Mouse (Mus musculus): ENCODE data around the gene Tapt1. TPM values are rescaled to one million over a fixed set of nuclear protein-coding genes. Genes with fewer than 3 reads are reported as not detected.

The Tapt1 gene
- polyA plus RNA-seq, 1 experiment from 2014 or later: 31.0 TPM

DNA sequence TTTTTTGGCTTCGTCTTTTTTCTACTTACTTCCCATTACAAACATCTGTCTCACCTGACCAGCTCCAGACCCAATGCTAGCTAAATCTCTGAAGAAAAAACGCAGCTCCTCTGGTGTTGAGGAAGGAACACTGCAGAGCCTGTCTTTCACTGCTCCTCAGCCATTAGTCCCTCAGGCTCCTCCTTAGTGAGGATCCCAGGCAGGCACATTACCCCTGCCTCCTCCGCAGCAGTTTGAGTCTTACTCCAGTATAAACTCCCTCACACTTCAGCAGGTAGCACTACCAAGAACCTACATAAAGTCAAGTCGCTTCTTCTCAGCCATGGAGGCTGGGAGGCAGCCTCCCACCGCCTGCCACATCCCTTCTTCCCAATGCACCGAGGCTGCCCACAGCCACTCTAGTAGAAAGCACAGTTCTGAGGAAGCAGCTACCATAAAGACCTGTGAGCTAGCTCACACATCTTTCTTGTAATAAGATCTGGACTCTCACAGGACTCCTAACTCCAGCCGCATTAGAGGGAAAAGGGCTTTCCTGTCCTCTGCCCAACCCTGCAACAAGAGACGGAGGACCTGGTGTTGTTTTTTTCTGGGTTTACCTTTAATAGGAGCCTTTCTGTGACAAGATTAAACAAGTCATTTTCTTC, 9.3 kb downstream of the Tapt1 start:
- Histone ChIP-seq H3K36me3 (ENCODE audit: control insufficient read depth, insufficient read depth, low read length) (no peaks in the 10 kb centered on the region), H3K4me1 (replicated peaks; ENCODE audit: control insufficient read depth, insufficient read depth, low read length) (no peaks in the 10 kb centered on the region), H3K27me3 (ENCODE audit: control insufficient read depth, insufficient read depth, low read length) (no peaks in the 10 kb centered on the region), H3K4me3 (ENCODE audit: low read depth, low read length) (no peak overlapping the region), H3K27ac (ENCODE audit: low read depth, low read length) (no peak overlapping the region), H3K9me3 (ENCODE audit: control insufficient read depth, low read length) (no peaks in the 10 kb centered on the region), H3K9ac (ENCODE audit: low read length) (no peak overlapping the region), H3K4me2 (ENCODE audit: low read depth, low read length, severe bottlenecking) (no peak overlapping the region)
- ATAC-seq (replicated peaks; ENCODE audit: low FRiP score): no peak
- 75% methylated on average over 8 of the region's 8 CpGs for WGBS
- DNase-seq (ENCODE audit: low spot score): no peak

DNA sequence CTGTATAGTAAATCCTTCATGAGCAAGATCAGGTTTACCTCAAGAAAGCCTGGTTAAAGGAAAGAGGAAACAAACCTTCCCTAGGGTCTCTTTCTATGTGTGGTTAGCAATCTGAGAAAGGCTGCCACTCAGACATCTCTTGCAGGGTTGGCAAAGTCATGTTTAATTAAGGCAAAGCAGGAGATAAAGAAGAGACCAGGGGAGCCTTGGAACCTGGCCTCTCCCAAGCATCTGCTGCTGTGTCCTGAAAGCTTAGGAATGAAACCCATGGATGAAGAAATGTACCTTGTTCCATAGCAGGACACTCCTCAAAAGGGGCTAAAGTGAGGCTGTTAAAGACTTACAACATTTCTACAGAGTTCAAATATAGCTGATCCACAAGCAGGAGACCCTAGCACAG, 11.3 kb downstream of the Tapt1 start:
- DNase-seq (ENCODE audit: low spot score) (no peak), ATAC-seq (replicated peaks; ENCODE audit: low FRiP score) (no peak)
- no peaks in the 10 kb centered on the region for H3K27me3 ChIP-seq (ENCODE audit: control insufficient read depth, insufficient read depth, low read length)
- no peak overlapping the region for H3K9ac ChIP-seq (ENCODE audit: low read length)
- H3K9me3 ChIP-seq (ENCODE audit: control insufficient read depth, low read length): no peaks in the 10 kb centered on the region
- H3K4me3 ChIP-seq (ENCODE audit: low read depth, low read length): no peak overlapping the region
- H3K27ac ChIP-seq (ENCODE audit: low read depth, low read length): no peak overlapping the region
- H3K4me1 ChIP-seq (replicated peaks; ENCODE audit: control insufficient read depth, insufficient read depth, low read length): no peaks in the 10 kb centered on the region
- H3K4me2 ChIP-seq (ENCODE audit: low read depth, low read length, severe bottlenecking): no peak overlapping the region
- no peaks in the 10 kb centered on the region for H3K36me3 ChIP-seq (ENCODE audit: control insufficient read depth, insufficient read depth, low read length)

DNA sequence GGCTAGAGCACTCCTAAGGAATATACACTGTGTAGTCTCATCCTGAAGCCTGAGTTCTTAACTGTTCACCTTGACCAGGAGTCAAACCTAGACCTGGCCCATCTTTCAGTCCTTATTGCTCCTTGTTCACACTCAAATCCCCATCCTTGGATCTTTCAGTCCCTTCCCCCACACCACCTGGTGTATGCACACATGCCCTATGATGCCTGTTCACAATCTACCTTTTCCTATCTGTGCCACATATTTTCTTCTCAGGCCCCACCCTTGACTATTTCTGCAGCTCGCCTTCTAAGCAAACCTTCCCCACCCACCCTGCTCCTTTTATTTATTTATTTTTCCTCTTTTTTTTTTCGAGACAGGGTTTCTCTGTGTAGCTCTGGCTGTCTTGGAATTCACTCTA, 12.4 kb downstream of the Tapt1 start:
- no peaks in the 10 kb centered on the region for H3K36me3 ChIP-seq (ENCODE audit: control insufficient read depth, insufficient read depth, low read length)
- H3K9me3 ChIP-seq (ENCODE audit: control insufficient read depth, low read length): no peaks in the 10 kb centered on the region
- no peak overlapping the region for H3K27ac ChIP-seq (ENCODE audit: low read depth, low read length)
- H3K4me1 ChIP-seq (replicated peaks; ENCODE audit: control insufficient read depth, insufficient read depth, low read length): no peaks in the 10 kb centered on the region
- no peaks in the 10 kb centered on the region for H3K27me3 ChIP-seq (ENCODE audit: control insufficient read depth, insufficient read depth, low read length)
- no peak for DNase-seq (ENCODE audit: low spot score)
- H3K4me2 ChIP-seq (ENCODE audit: low read depth, low read length, severe bottlenecking): no peak overlapping the region
- no peak overlapping the region for H3K9ac ChIP-seq (ENCODE audit: low read length)
- WGBS: 83% methylated on average over 2 of the region's 2 CpGs
- ATAC-seq (replicated peaks; ENCODE audit: low FRiP score): no peak
- H3K4me3 ChIP-seq (ENCODE audit: low read depth, low read length): no peak overlapping the region

DNA sequence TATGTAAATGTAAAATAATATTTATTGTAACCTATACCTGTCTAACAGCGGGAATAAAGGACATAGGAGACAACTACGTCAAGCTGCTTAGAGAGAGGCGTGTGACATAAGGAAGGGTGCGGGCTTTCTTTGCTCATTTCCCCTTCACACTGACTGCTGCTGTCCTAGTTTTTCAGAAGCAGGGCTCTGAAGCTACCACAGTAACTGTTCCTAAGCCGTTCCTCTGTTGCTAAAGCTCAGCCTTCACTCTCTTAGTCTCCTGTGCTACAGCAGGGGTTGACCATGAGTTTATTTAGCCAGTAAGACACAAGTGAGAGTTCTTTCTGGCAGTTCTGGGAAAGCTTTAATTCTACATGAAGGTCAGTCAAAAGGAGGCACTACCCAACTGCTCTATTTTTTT, 13.0 kb downstream of the Tapt1 start:
- no peak for DNase-seq (ENCODE audit: low spot score)
- Histone ChIP-seq H3K9me3 (ENCODE audit: control insufficient read depth, low read length) (no peaks in the 10 kb centered on the region), H3K27ac (ENCODE audit: low read depth, low read length) (no peak overlapping the region), H3K4me1 (replicated peaks; ENCODE audit: control insufficient read depth, insufficient read depth, low read length) (no peaks in the 10 kb centered on the region), H3K27me3 (ENCODE audit: control insufficient read depth, insufficient read depth, low read length) (no peaks in the 10 kb centered on the region), H3K4me2 (ENCODE audit: low read depth, low read length, severe bottlenecking) (no peak overlapping the region), H3K9ac (ENCODE audit: low read length) (no peak overlapping the region), H3K36me3 (ENCODE audit: control insufficient read depth, insufficient read depth, low read length) (no peaks in the 10 kb centered on the region), H3K4me3 (ENCODE audit: low read depth, low read length) (no peak overlapping the region)
- WGBS: 97% methylated on average over 5 of the region's 5 CpGs
- no peak for ATAC-seq (replicated peaks; ENCODE audit: low FRiP score)

DNA sequence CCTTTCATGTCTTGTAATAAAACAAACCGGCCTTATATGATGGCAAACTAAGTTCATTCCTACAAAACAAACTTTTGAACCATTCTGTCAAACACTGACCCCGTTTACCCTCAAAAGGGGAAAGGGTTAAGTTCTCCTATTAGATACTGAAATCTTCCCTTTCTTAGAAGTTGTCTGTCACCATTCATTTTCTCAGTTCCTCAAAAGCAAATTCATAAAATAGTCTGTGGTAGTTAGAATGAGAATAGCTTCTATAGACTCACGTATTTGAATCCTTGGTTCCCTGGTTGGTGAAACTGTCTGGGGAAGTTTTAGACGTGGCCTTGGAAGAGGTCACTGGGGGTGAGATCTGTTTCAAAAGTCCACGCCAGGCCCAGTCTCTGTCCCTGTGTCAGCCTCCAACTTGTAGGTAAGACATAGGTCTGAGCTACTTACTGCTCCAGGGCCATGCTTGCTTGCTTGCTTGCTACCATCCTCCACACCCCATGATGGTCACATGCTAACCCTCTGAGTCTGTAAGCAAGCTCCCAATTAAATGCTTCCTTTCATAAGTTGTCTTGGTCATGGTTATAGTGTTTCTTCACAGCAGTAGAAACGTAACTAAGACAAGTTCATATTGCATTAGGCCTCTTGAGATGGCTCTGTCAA, 14.5 kb downstream of the Tapt1 start:
- Histone ChIP-seq H3K9ac (ENCODE audit: low read length) (no peak overlapping the region), H3K4me3 (ENCODE audit: low read depth, low read length) (no peak overlapping the region), H3K36me3 (ENCODE audit: control insufficient read depth, insufficient read depth, low read length) (no peaks in the 10 kb centered on the region), H3K27me3 (ENCODE audit: control insufficient read depth, insufficient read depth, low read length) (no peaks in the 10 kb centered on the region), H3K9me3 (ENCODE audit: control insufficient read depth, low read length) (no peaks in the 10 kb centered on the region), H3K4me2 (ENCODE audit: low read depth, low read length, severe bottlenecking) (no peak overlapping the region), H3K4me1 (replicated peaks; ENCODE audit: control insufficient read depth, insufficient read depth, low read length) (no peaks in the 10 kb centered on the region), H3K27ac (ENCODE audit: low read depth, low read length) (no peak overlapping the region)
- no peak for ATAC-seq (replicated peaks; ENCODE audit: low FRiP score)
- 85% methylated on average over 6 of the region's 6 CpGs for WGBS
- DNase-seq (ENCODE audit: low spot score): no peak

DNA sequence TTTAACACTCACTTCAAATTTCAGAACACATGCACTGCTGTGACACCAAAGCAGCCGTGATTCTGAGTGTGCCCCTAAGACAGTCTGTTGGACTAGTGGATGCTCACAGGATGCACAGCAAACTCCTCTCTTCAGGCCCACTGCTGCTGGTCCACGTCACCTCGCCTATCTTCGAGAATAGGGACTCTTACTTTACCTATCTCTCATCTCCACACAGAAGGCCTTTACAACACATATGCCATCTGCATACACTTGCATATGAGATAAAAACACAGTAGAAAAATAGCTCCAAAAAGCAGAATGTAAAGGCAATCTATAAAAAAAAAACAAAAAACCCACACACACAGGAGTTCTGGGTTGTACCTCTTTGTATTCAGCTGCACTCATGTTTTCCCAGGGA, 19.1 kb downstream of the Tapt1 start:
- H3K4me3 ChIP-seq (ENCODE audit: low read depth, low read length): no peak overlapping the region
- no peaks in the 10 kb centered on the region for H3K27me3 ChIP-seq (ENCODE audit: control insufficient read depth, insufficient read depth, low read length)
- H3K27ac ChIP-seq (ENCODE audit: low read depth, low read length): no peak overlapping the region
- H3K4me1 ChIP-seq (replicated peaks; ENCODE audit: control insufficient read depth, insufficient read depth, low read length): no peaks in the 10 kb centered on the region
- H3K9ac ChIP-seq (ENCODE audit: low read length): no peak overlapping the region
- H3K9me3 ChIP-seq (ENCODE audit: control insufficient read depth, low read length): no peaks in the 10 kb centered on the region
- DNase-seq (ENCODE audit: low spot score): no peak
- no peak overlapping the region for H3K4me2 ChIP-seq (ENCODE audit: low read depth, low read length, severe bottlenecking)
- H3K36me3 ChIP-seq (ENCODE audit: control insufficient read depth, insufficient read depth, low read length): no peaks in the 10 kb centered on the region
- no peak for ATAC-seq (replicated peaks; ENCODE audit: low FRiP score)
- 89% methylated on average over 4 of the region's 4 CpGs for WGBS

DNA sequence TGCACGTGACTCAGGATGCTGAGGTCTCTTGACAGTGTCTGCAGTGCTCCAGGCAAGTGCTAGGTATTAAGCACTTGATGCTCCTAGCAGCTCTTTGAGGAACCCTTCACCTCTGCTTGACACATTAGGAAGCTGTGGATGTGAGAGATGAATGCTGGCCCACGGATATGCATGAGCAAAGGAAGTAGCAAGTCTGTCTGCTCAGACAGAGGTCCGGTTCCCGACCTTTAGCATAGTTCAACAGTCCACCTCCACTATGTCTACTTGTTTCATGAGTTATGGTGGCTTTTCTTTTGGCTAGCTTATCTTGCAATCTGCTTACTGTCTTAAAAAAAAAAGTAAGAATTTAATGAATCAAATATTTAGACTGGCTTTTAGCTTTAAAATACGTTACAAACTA, 19.8 kb downstream of the Tapt1 start:
- ATAC-seq (replicated peaks; ENCODE audit: low FRiP score): no peak

DNA sequence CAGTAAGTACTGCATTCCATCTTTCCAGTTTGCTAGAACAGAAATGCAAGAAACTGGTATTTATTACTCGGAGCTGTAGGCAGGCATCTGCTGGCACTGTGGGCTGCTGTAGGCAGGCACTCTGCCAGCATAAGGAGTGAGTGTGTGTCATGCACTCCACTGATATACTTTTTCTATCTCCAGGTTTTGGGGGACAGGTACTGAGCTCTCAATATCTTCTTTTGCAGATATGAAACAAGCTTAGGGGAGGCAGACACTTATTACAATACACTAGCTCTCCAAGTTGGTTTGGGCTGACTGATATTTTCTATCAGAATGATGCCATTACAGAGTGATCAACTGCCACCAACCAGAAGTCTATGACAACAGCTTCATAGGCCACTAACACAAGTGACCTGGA, 23.0 kb downstream of the Tapt1 start:
- no peaks in the 10 kb centered on the region for H3K9me3 ChIP-seq (ENCODE audit: control insufficient read depth, low read length)
- DNase-seq (ENCODE audit: low spot score): no peak
- H3K27ac ChIP-seq (ENCODE audit: low read depth, low read length): no peak overlapping the region
- H3K4me1 ChIP-seq (replicated peaks; ENCODE audit: control insufficient read depth, insufficient read depth, low read length): no peaks in the 10 kb centered on the region
- no peak overlapping the region for H3K9ac ChIP-seq (ENCODE audit: low read length)
- WGBS: 92% methylated on average over 1 of the region's 1 CpGs
- H3K36me3 ChIP-seq (ENCODE audit: control insufficient read depth, insufficient read depth, low read length): no peaks in the 10 kb centered on the region
- H3K4me2 ChIP-seq (ENCODE audit: low read depth, low read length, severe bottlenecking): no peak overlapping the region
- no peaks in the 10 kb centered on the region for H3K27me3 ChIP-seq (ENCODE audit: control insufficient read depth, insufficient read depth, low read length)
- H3K4me3 ChIP-seq (ENCODE audit: low read depth, low read length): no peak overlapping the region
- no peak for ATAC-seq (replicated peaks; ENCODE audit: low FRiP score)

More for the DNA sequence above, 19.8 kb downstream of the Tapt1 start:
- Histone ChIP-seq H3K36me3 (ENCODE audit: control insufficient read depth, insufficient read depth, low read length) (no peaks in the 10 kb centered on the region), H3K4me1 (replicated peaks; ENCODE audit: control insufficient read depth, insufficient read depth, low read length) (no peaks in the 10 kb centered on the region), H3K9me3 (ENCODE audit: control insufficient read depth, low read length) (no peaks in the 10 kb centered on the region), H3K27ac (ENCODE audit: low read depth, low read length) (no peak overlapping the region), H3K4me3 (ENCODE audit: low read depth, low read length) (no peak overlapping the region), H3K27me3 (ENCODE audit: control insufficient read depth, insufficient read depth, low read length) (no peaks in the 10 kb centered on the region), H3K4me2 (ENCODE audit: low read depth, low read length, severe bottlenecking) (no peak overlapping the region), H3K9ac (ENCODE audit: low read length) (no peak overlapping the region; the same call in 1 of the 2 replicates)
- 91% methylated on average over 5 of the region's 5 CpGs for WGBS
- DNase-seq (ENCODE audit: low spot score): no peak

DNA sequence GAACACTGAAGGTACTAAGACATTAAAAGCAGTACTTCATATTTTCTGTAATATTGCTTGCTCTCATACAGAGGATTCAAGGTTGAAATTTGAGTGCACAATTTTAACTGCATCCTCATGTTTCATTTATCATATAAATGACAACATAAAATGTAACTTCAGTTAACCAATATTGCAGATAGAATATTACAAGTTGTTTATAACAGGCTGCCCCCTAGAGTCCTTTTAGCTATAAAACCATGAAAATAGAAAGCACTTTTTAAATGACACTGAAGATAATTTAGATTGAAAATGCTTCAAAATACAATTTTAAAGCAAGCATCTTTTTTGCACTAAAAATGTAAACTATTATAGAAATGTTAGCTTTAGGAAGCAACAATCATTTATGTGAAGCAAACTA, 24.8 kb downstream of the Tapt1 start:
- ATAC-seq (replicated peaks; ENCODE audit: low FRiP score) (no peak), DNase-seq (ENCODE audit: low spot score) (no peak)
- H3K27me3 ChIP-seq (ENCODE audit: control insufficient read depth, insufficient read depth, low read length): no peaks in the 10 kb centered on the region
- no peaks in the 10 kb centered on the region for H3K4me1 ChIP-seq (replicated peaks; ENCODE audit: control insufficient read depth, insufficient read depth, low read length)
- no peaks in the 10 kb centered on the region for H3K36me3 ChIP-seq (ENCODE audit: control insufficient read depth, insufficient read depth, low read length)
- H3K9ac ChIP-seq (ENCODE audit: low read length): no peak overlapping the region
- H3K4me2 ChIP-seq (ENCODE audit: low read depth, low read length, severe bottlenecking): no peak overlapping the region
- no peaks in the 10 kb centered on the region for H3K9me3 ChIP-seq (ENCODE audit: control insufficient read depth, low read length)
- no peak overlapping the region for H3K27ac ChIP-seq (ENCODE audit: low read depth, low read length)
- H3K4me3 ChIP-seq (ENCODE audit: low read depth, low read length): no peak overlapping the region
